Mouse (Mus musculus) intestine, postnatal 0 days (tissue): ENCODE measurements around the gene Gna12. TPM values are rescaled to one million over a fixed set of nuclear protein-coding genes. Genes with fewer than 3 reads are reported as not detected.

ENCODE experiments used
- ATAC-seq: fragments of 200-750 bp; cut with Nextera tagmentation; 2 replicates; pipeline ENCODE4 v1.8.0; 2017; ENCODE audit warnings: mild to moderate bottlenecking, moderate TSS enrichment, moderate library complexity
- H3K27ac ChIP-seq: fragments of 300-500 bp; sonication (generic); 2 replicates; pipeline ENCODE4 v1.5.1; 2014; ENCODE audit warnings: mild to moderate bottlenecking, low read depth, low read length, moderate library complexity
- H3K27me3 ChIP-seq: fragments of 300-500 bp; sonication (generic); replicated peaks from 2 replicates; pipeline ENCODE4 v1.6.1; 2014; ENCODE audit warnings: low read length, mixed read lengths; ENCODE audit not compliant: control insufficient read depth, insufficient read depth
- H3K36me3 ChIP-seq: fragments of 300-500 bp; sonication (generic); 2 replicates; pipeline ENCODE4 v1.6.1; 2014; ENCODE audit warnings: mild to moderate bottlenecking, moderate library complexity; ENCODE audit not compliant: control insufficient read depth, insufficient read depth
- H3K4me1 ChIP-seq: fragments of 300-500 bp; sonication (generic); replicated peaks from 2 replicates; pipeline ENCODE4 v1.6.1; 2014; ENCODE audit warnings: antibody characterized with exemption, low read length, mixed read lengths; ENCODE audit not compliant: control insufficient read depth, insufficient read depth
- H3K4me2 ChIP-seq: fragments of 300-500 bp; sonication (generic); replicated peaks from 2 replicates; pipeline ENCODE4 v1.6.1; 2014; ENCODE audit warnings: low read depth, mild to moderate bottlenecking, moderate library complexity
- H3K4me3 ChIP-seq: fragments of 300-500 bp; sonication (generic); 2 replicates; pipeline ENCODE4 v1.5.1; 2014; ENCODE audit warnings: low read depth, low read length
- H3K9ac ChIP-seq: fragments of 300-500 bp; sonication (generic); 2 replicates; pipeline ENCODE4 v1.6.1; 2014; ENCODE audit warnings: mild to moderate bottlenecking, low read depth, low read length
- H3K9me3 ChIP-seq: fragments of 300-500 bp; sonication (generic); 2 replicates; pipeline ENCODE4 v1.6.1; 2016; ENCODE audit warnings: mixed run types; ENCODE audit not compliant: control insufficient read depth
- CTCF ChIP-seq: sonication (generic); IDR thresholded peaks from 2 replicates; pipeline ENCODE4 v1.5.1; 2016; ENCODE audit warnings: low read depth, mild to moderate bottlenecking, control low read depth, antibody characterized with exemption, moderate library complexity
- WGBS: fragments of 180-500 bp; shearing (Covaris S2); extraction: QIAGEN DNeasy Blood & Tissue Kit; methylation state at CpG from one replicate; pipeline ENCODE4 v1.1.7; 2014; 5-methylcytosine and 5-hydroxymethylcytosine counted together
- polyA plus RNA-seq: library from polyadenylated mRNA; unstranded; fragments of >200 nt; fragmentation: Nextera tagmentation; extraction: Ambion mirVana; gene quantifications from 2 replicates; pipeline ENCODE4 v1.2.1, GENCODE M21; 2015

Gna12 gene
- polyA plus RNA-seq, 1 experiment from 2014 or later: 13.8 TPM

DNA sequence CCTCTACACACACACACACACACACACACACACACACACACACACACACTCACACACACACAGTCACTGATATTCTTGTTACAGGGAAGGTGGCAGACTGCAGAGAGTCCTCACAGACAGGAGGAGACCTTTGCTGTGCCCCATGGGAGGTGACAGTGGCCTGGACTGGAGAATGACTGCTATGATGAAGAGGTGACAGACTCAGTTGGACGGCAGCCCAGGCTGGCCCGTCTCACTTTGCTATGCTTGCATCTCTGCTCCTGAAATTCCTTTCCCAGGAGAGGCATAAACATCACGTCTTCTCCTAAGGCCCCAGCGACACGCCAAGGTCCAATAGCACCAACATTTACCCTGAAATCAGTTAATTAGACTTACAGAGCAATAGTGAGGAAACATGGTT, 23.5 kb upstream of the Gna12 start:
- Histone ChIP-seq H3K4me3 (no peak overlapping the region), H3K9me3 (no peaks in the 10 kb centered on the region; the same call in 1 of the 2 replicates), H3K36me3 (no peaks in the 10 kb centered on the region), H3K27ac (no peak overlapping the region), H3K4me2 (no peak overlapping the region), H3K9ac (no peak overlapping the region), H3K27me3 (no peaks in the 10 kb centered on the region), H3K4me1 (no peaks in the 10 kb centered on the region)
- ATAC-seq: no peak
- TF ChIP-seq CTCF: no peak
- 67% methylated on average over 5 of the region's 5 CpGs for WGBS

DNA sequence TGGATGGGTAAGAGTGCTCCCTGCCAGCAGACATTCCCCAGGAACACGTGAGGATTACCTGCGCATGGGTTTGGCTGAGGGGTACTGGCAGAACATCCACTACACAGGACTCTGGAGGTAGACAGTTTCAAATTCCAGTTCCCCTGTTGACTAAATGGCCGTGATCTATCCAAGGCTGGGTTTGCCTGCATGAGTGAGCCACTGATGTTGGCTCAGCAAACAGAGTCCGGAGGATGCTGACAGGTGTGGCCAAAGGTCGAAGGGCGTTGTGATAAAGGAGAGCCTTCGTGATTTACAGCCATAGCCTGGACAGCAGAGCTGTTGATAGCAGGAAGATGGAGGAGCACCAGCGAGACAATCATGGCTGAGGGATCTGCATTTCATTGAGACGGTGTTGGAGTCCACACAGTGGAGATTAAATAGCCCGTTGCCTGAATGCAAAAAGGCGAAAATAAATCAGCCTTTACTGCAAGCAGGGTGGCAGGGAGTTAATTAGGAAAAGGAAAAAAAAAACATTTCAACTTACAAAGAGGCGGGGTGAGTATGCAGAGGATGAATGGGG, 22.3 kb upstream of the Gna12 start:
- ATAC-seq: peak; percentile 42; the same call in 1 of the 2 replicates
- Histone ChIP-seq H3K9me3 (no peaks in the 10 kb centered on the region; the same call in 1 of the 2 replicates), H3K9ac (no peak overlapping the region), H3K27ac (no peak overlapping the region), H3K27me3 (no peaks in the 10 kb centered on the region), H3K36me3 (no peaks in the 10 kb centered on the region), H3K4me1 (no peaks in the 10 kb centered on the region), H3K4me3 (no peak overlapping the region), H3K4me2 (no peak overlapping the region)
- WGBS: 36% methylated on average over 12 of the region's 12 CpGs
- TF ChIP-seq CTCF: no peak

DNA sequence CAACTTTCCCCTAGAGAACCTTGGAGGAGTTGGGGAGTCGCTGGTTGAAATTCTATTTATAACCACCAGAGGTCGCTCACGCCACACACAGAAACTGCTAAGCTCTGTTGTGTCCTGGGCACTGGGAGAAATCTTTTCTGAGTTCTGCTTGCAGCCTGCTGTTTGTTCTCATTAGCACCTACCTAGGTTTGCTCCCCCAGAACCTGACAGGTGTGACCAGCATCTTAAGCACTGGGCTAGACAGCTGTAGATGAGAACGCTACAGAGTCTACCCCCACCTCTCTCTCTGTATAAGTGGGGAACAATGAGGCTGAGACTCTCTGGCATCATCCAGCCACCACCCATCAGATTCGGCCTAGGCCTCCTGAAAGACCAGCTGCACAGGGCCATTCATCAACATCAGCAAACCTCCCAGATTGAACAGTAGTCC, 17.1 kb upstream of the Gna12 start:
- no peak overlapping the region for H3K9ac ChIP-seq
- no peak overlapping the region for H3K4me2 ChIP-seq
- no peak overlapping the region for H3K27ac ChIP-seq
- no peaks in the 10 kb centered on the region for H3K4me1 ChIP-seq
- TF ChIP-seq CTCF: peak; percentile 96
- no peaks in the 10 kb centered on the region for H3K36me3 ChIP-seq
- ATAC-seq: no peak
- H3K4me3 ChIP-seq: no peak overlapping the region
- 21% methylated on average over 5 of the region's 5 CpGs for WGBS
- H3K9me3 ChIP-seq: no peaks in the 10 kb centered on the region; the same call in 1 of the 2 replicates
- no peaks in the 10 kb centered on the region for H3K27me3 ChIP-seq

DNA sequence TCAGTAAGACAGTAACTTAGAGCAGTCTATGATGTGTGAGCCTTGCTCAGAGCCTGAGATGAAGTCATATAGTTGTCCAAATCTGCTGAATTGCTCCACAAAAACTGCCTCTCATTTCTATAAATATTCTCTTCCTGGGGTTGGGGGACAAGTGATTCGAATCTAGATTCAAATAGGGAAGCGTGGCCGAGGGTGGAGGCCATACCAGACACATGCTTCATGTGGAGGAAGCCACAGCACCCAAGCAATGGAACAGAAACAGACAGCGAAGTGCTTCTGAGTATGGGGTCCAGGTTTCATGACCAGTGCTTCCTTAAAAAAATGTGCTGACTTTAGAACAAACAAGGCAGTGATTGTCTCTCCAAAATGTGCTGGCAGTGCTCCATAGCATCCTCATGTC, 11.7 kb upstream of the Gna12 start:
- no peaks in the 10 kb centered on the region for H3K4me1 ChIP-seq
- no peak overlapping the region for H3K4me3 ChIP-seq
- TF ChIP-seq CTCF: no peak
- no peaks in the 10 kb centered on the region for H3K9me3 ChIP-seq
- no peak overlapping the region for H3K27ac ChIP-seq
- H3K36me3 ChIP-seq: no peaks in the 10 kb centered on the region
- WGBS: 77% methylated on average over 4 of the region's 4 CpGs
- no peaks in the 10 kb centered on the region for H3K27me3 ChIP-seq
- no peak overlapping the region for H3K9ac ChIP-seq
- ATAC-seq: no peak
- H3K4me2 ChIP-seq: no peak overlapping the region

DNA sequence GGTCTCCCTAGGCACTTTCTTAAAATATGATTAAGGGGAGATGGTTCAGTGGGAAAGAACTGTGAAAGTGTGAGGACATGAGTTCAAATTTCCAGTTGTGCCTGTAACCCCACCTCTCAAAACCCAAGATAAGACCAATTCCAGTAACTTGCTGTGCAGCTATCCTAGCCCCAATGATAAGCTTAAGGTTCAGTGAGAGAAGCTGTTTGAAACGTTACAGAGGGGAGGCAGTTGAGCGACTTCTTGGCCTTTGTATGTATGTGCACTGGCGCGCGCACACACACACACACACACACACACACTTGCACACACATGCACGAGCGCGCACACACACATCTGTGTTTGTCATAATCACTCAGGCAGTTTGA, 817 bp upstream of the Gna12 start:
- H3K27me3 ChIP-seq: no peaks in the 10 kb centered on the region
- 0 out of 2 replicates have a peak overlapping the region, but pooled peaks have one; percentile 11 for H3K4me3 ChIP-seq

DNA sequence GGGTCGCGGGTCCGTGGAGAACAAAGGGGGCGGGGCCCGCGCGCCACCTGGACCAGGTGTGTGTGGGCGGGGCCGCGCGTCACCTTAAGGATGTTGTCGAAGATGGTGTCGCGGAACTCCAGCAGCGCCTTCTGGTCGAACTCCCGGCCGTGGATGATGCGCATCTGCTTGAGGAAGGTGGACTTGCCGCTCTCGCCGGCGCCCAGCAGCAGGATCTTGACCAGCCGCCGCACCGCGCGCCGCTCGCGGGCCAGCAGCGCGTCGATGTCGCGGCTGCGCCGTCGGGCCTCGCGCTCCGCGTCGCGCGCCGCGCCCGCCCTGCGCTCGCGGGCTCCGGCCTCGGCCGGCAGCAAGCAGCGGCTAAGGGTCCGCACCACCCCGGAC, 328 bp downstream of the Gna12 start:
- Histone ChIP-seq H3K36me3 (no peaks in the 10 kb centered on the region), H3K4me2 (peak overlapping the region; percentile 83), H3K27me3 (no peaks in the 10 kb centered on the region), H3K4me3 (peak overlapping the region; percentile 61), H3K27ac (peak overlapping the region; percentile 77), H3K9me3 (no peaks in the 10 kb centered on the region), H3K4me1 (0 out of 2 replicates have a peak, but pooled peaks cover 3% of the 10 kb centered on the region), H3K9ac (peak overlapping the region; percentile 71)
- TF ChIP-seq CTCF: no peak
- ATAC-seq: peak; percentile 20
- under 1% methylated on average over 57 of the region's 58 CpGs for WGBS

More for the DNA sequence above, 817 bp upstream of the Gna12 start:
- Histone ChIP-seq H3K36me3 (no peaks in the 10 kb centered on the region), H3K9ac (no peak overlapping the region), H3K27ac (no peak overlapping the region), H3K9me3 (no peaks in the 10 kb centered on the region), H3K4me2 (peak overlapping the region; percentile 58), H3K4me1 (0 out of 2 replicates have a peak, but pooled peaks cover 3% of the 10 kb centered on the region)
- TF ChIP-seq CTCF: no peak
- ATAC-seq: no peak
- WGBS: 77% methylated on average over 8 of the region's 8 CpGs
